Mouse (Mus musculus) liver, adult 2 months (tissue): ENCODE results near the gene Cd160.

Experiments
- CTCF ChIP-seq: fragments of 200-500 bp; IDR thresholded peaks from 2 replicates; pipeline ENCODE4 v1.5.1; 2011; ENCODE audit warnings: low read depth, low read length, control low read depth
- POLR2A ChIP-seq: fragments of 200-500 bp; IDR thresholded peaks from 2 replicates; pipeline ENCODE4 v1.6.1; 2011; ENCODE audit warnings: low read length, control low read depth; ENCODE audit not compliant: insufficient read depth; ENCODE audit errors: extremely low read depth

DNA sequence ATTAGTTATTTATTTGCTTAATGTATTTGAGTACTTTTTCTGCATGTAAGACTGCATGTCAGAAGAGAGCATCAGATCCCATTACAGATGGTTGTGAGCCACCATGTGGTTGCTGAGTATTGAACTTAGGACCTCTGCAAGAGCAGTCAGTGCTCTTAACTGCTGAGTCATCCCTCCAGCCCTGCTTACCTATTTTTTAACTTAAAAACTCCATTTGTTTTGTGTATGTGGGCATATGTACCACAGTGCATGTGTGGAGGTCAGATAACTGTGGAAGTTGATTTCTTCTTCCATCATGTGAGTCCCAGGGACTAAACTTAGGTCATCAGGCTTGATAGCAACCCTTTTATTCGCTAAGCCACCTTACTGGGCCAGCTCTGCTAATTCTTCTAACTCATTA lies 41.4 kb downstream of the Cd160 start:
- TF ChIP-seq CTCF (no peak), POLR2A (no peak)
